Mouse (Mus musculus) gastrocnemius, postnatal 14 days (tissue): ENCODE measurements around the gene Ccr1. TPM values are rescaled to one million over a fixed set of nuclear protein-coding genes. Genes with fewer than 3 reads are reported as not detected.
"Not testable (repeated sequence)": the region's sequence is repeated elsewhere in the genome, so short reads cannot be mapped to it uniquely, and the experiment has no call there.

Source experiments
- DNase-seq: peaks from one replicate; pipeline ENCODE4 v3.0.0; 2021; ENCODE audit warnings: mixed read lengths
- intact Hi-C: fragments of 180-260 bp; cut with DNase I; formaldehyde crosslinking; loops from one replicate; pipeline ENCODE4 v1.15.1; 2025; ENCODE audit warnings: low total_unique reads
- long read RNA-seq, 2 experiments: library from polyadenylated mRNA; stranded (forward); transcript quantifications; one replicate each; pipeline ENCODE4 v2.0.0; 2021
- total RNA-seq, 2 experiments: library from RNA; stranded (reverse); gene quantifications; 2 replicates each; pipeline ENCODE4 v1.2.3; 2021

The Ccr1 gene
- 1 to 10 TPM in 1 of 2 experiments, under 1 TPM in 1; 0.55 to 1.1 TPM for total RNA-seq
- long read RNA-seq, experiment 1: 0 reads
- long read RNA-seq, experiment 2: 0 reads

DNA sequence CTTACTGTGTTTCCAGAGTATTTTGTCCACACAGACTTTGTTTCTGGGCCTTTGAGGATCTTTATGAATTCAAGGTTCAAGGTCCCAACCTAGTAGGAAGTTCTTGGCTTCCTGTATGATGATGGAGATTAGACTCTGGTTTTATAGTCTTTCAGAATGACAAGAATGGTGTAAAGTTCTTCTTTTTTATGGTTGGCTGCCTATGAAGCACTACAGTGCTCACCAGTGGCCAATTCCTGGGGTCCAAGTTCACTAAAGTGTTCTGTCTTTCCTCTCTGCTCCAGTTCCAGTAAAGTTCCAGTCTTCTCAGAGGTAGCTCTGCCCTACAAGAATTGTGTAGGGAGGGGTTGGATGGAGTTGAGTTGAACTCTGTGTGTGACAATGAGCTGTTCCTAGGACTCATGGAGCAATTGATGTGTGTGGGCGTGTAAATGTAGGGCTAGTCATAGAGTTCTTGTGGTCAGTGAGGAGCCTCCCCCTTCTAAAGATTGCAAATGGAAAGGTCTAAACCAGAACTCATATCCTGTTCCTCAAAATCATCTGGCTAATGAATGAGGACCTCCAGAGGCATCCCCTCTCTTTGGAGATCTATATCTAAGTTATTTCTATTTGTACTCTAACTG is at the start of gene Ccr1:
TSS of gene Ccr1 (minus strand) at position 403 of the 623 bp plus-strand sequence.
- DNase-seq: no peak
- intact Hi-C loops: no loop called here

DNA sequence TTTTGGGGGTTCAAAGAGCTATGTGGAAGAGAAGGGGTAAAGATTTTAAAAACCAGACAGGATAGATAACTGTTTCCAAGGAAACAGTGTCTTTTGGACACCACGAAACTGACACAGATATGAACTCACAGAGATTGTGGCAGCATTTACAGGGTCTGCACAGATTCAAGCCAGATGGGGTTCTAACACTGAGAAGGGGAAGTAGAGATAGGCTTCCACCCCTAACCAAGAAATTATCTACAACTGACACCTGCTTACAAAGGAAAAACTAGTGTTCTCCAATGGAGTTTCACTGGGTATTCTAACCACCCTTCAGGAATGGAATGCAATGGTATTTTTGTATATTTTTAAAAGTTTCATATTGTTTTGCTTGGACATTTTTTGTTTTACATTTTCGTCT is 47.6 kb upstream of the Ccr1 start:
- intact Hi-C loops: no loop called here
- no peak for DNase-seq

DNA sequence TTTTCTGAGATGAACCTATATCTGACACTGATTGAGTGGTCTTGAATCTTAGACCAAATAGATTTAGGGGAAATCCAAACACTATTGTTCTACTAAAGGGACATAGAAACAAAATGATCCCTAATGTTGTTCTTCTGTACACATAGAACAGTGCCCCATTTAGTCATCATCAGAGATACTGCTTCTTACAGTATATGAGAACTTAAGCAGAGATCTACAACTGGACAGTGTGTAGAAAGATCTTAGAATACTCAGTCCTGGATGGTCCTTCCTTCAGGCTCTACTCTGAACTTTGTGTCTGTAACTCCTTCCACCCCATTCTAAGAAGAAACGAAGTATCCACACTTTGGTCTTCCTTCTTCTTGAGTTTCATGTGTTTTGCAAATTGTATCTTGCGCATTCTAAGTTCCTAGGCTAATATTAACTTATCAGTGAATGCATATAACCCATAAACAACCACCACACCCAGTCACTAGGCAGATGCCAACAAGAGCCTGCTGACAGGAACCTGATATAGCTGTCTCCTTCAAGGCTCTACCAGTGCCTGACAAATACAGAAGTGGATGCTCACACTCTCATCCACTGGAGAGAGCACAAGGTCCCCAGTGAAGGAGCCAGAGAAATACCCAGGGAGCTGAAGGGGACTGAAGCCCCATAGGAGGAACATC is 46.6 kb upstream of the Ccr1 start:
- intact Hi-C loops: no loop called here
- no peak for DNase-seq

DNA sequence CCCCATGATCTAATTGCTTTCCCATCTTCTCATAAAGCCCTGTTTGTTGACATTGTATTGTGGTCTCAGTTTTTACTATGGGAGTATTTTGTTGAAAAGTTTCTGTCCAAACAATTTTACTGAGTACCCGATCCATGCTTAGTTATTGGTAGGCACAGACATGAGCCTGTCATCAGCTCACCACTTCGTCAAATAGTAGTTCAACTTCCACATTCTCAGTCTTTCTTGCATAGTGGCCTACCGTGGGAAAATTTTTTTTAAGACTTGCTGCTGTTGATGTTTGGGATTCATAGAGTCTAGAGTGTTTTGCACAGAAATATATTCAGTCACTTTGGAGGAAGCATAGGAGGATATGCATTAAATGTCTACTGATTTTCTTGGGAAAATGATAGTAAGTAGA is 44.8 kb upstream of the Ccr1 start:
- intact Hi-C loops: no loop called here
- no peak for DNase-seq

DNA sequence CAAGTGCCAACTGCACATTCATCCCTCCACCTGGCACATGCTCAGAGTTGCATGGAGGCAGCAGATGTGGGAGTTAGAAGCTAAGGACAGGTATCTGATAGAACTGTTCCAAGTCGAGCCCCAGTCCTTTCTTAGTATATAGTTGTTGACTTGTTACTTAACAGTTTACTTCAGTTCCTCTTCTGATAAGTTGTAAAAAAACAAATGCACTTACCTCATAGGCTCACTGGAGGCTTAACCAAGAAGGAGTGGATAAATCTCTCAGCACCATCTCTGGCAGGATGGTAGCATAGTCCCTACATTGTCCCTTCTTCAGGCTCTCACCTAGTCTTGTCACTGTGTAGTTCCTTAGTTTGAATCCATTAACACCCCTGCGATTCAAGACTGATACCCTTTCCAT is 44.2 kb upstream of the Ccr1 start:
- no peak for DNase-seq
- intact Hi-C loops: no loop called here

DNA sequence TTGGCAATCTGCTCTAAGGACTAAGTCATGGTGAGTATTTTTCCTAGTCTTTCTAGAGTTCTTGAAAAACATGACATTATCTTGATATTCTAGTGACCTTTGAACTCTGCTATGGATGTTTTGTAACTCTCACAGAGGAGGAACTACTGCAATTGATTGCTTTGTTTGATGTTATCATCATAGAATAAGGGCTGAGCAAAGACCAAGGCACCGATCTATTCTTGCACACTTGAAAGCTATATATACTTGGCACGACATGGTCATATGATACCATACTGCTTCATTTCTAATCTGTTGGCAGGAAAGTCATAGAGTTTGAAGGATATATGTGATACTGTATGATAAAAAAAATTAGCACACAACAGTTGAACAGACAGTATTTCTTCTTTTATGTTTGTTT is 31.3 kb upstream of the Ccr1 start:
- DNase-seq: no peak
- intact Hi-C loops: no loop called here

DNA sequence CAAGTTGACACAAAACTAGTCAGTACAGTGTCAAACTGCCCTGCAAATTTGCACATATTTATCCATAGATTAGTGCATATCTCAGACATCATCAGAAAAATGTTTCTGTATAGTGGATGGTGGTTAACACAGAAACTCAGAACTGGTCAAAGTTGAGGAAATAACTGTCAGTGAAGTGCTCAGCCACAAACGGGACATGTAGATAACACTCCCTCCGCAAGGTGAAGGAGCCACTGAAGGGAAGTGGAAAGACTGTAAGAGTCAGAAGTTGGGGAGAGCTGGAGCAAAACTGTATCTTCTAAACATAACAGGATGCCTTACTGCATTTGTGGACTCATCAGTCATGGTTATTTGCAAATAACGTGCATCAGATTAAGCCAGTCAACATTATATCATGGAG is 29.2 kb upstream of the Ccr1 start:
- intact Hi-C loops: no loop called here
- DNase-seq: no peak

DNA sequence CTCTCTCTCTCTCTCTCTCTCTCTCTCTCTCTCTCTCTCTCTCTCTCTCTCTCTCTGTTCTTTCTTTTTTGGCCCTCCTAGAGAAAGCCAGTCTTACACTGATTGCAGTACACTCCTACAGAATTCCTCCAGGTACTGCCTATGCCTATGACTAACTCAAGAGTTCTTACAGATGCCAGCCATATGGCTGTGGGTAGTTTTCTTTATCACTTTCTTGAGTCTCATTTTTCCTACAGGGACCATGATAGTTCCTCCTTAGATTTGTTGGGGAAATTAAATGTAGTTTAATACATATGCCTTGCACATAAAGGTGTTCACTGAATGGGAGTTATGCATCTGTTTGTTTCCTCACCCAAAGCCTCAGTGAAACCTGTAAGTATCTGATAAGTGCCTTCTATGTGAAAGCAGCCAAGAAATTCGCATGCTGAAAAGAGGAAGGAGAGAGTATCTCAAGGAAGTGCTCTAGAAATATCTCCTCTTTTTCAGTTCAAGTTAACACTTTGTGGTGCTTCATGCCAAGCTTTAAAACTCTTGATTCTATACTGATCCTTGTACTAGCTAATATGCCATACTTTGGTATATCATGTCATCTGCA is 22.9 kb upstream of the Ccr1 start:
- DNase-seq: no peak
- intact Hi-C loops: no loop called here

DNA sequence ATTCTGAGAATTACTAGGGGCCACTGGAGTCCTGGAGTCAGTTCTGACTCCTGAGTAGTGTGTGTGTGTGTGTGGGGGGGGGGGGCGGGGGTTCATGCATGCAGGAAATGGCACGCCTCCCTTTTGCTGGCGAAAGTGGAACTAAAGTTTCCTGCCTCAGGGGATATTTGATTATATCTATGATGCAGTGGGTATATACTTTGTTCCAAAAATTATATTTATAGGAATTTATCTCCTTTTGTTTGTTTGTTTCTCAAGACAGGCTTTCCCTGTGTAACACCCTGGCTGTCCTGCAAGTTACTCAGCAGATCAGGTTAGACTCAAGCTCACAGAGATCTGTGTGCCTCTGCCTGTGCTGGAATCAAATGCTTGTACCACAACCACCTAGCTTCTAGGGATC is 21.2 kb upstream of the Ccr1 start:
- no peak for DNase-seq
- intact Hi-C loops: no loop called here

DNA sequence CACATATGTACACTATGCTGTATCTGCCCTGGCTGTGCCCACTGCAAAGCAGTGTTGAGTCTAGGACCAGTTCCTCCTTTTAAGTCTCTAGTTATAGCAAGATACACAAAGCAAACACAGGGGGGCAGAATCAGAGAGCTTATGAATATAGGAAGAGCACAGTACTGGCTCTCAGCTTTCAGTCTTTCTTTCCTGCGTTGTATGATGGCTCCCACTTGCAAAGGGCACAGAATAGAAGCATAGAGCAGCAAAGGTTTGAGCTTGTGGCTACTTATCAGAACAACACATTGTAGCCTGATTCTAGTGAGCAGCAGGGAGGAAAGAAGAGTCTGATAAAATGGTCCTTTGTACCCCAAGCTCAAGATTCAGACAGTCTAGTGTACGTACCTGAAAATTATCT is 17.7 kb upstream of the Ccr1 start:
- intact Hi-C loops: no loop called here
- DNase-seq: no peak

DNA sequence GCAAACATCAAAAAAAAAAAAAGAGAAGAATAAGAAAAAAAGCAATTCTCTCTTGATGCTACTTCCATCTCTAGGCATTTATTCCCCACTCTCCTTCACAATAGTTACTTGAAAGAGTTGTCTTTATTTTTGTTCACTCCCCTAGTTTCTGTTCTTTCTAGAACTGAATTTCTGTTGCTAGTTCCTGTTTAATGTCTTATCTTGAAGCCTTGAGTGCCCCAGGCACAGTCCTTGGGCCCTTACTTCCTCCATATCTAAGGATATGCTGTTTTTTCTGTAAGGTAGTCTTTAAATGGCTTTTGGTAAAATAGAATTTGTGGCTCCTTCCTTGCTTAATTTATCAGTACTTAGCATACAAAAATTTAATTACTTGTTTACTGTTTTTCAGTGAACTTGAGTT is 16.5 kb upstream of the Ccr1 start:
- intact Hi-C loops: no loop called here
- DNase-seq: no peak

DNA sequence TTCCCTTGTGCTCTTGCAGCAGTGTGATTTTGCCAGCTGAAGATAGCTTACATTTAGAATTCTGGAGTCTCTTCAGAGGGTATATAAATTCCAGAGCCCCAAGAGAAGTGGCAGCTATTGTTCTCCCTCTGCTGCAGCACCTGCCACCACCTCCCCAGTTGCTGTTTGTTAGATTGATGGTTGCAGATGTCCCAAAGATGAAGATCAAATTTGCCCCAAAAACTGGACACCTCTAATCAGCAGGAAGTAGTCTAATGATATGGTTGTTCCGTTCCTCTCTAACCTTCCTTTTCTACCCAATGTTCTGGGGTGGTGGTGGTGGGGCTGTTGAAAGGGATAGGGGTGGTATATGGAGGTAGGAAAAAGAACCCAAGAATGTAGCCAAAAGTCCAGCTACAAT is 14.2 kb upstream of the Ccr1 start:
- intact Hi-C loops: no loop called here
- no peak for DNase-seq

DNA sequence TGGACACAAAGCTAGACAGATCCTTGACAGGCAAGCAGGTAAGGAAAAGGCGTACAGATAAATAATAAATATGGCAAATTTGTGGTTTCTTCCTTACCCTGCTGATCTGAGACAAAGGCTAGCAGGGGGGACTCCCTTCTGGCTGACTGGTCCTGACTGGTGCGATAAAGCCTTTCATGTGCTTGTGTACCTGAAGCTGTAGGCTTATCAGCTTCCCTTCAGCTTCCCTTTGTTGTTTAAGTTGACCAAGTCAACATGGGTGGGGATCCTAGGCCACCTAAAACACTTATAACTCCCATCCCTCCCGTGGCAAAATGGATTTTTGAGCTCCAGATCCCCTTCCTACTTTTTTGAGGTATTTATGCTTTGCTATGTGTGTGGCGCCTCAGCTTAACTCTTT is 13.4 kb upstream of the Ccr1 start:
- intact Hi-C loops: no loop called here
- no peak for DNase-seq

DNA sequence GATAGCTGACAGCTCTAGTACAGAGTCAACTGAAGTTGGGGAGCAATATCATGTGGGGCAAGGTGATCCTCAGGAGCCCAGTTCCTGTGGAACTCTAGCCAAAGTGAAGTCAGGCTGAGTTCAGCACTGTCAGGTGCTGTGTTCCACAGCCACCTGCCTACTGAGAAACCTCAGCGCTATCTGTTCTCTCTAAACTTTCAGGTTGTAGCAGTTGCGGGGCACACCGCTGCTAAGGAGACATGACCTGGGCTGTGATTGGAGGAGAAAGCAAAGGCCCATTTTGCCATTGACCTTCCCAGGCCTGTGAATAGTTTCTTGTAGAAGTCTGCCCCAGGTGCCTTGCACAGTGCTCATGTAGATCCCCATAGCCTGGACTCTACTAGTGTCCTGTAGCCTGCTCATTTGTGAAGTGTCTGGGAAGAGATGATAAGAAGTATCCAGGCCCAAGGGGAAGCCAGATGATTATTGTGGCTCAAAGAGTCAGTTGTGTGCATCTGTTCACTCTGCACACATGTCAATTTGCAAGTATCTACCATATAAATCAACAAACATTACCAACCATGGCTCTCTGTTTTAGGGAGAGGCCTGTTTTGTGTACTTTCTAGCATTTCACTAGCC is 12.5 kb upstream of the Ccr1 start:
- DNase-seq, intact Hi-C loops: not testable (repeated sequence)

DNA sequence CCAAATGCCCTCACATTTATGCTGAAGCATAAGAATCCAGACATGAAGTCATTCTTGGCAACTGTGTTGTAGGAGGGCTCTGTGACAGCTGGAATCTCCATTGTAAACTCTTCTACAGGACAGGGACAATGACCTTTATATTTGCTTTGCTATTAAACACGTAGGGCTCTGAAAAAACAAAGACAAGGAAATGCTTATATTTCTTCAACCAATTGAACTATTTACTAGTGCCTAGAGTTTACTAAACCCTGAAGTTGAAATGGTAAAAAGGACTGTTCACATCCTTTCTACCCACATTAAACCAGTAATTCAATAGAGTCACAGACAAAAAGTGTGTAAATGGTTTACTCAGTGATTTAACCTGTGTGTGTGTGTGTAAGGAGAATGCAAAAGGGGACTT is 9.8 kb upstream of the Ccr1 start, which contains the start of gene Ccr1l1:
TSS of gene Ccr1l1 (minus strand) at position 101 of the 400 bp plus-strand sequence.
- DNase-seq: no peak
- intact Hi-C loops: no loop called here

DNA sequence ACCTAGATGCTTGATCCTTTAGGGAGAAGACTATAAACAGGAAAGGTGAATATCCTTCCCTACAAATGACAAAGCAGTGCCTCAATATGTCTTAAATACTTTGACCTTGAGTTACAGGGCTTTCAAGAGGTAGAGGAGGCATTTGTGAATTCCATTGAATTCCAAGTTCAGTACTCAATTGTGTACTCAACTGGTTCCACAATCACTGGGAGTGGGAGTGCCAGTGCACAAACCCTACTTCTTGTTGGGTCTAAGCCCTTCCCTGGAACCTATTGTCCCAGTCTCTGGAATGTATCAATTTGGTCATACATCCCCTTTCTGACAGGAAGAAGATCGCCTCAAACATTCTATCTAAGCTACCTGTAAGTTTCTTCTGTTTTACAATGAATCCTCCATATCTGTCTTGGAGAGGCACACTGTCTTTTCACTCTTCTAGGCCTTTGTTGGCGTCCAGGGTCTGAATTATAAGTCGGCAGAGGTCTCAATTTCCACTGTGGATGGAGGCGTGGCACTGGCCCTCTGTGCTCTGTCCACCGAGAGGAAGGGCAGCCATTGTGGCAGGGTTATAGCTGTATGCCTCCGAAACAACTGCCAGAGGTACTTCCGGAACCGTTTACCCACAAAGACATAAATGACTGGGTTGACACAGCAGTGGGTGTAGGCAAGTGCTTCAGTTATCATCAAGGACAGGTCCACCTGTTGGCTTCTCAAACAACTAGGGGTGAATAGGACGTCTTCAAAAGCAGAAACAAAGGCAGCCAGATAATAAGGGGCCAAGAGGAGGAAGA is 8.6 kb upstream of the Ccr1 start:
- DNase-seq: no peak
- intact Hi-C loops: no loop called here

DNA sequence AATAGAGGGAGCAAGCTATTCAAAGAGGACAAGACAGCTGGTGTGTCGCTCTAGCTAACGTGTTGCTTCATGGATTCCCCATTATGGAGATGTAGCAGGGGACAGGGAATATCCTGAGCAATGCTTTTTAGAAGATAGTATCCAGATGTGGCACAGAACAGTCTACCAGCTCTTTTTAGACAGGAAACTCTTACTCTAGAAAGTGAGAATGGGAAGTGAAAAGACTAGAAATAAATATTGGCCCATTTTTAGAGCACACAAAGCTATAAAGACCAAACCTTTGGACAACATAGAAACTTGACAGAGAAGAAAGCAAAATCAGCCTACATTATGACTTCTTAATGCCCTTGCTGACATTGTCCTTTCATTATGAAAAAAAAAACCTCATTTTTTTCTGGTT is 7.1 kb upstream of the Ccr1 start:
- intact Hi-C loops: no loop called here
- DNase-seq: no peak

DNA sequence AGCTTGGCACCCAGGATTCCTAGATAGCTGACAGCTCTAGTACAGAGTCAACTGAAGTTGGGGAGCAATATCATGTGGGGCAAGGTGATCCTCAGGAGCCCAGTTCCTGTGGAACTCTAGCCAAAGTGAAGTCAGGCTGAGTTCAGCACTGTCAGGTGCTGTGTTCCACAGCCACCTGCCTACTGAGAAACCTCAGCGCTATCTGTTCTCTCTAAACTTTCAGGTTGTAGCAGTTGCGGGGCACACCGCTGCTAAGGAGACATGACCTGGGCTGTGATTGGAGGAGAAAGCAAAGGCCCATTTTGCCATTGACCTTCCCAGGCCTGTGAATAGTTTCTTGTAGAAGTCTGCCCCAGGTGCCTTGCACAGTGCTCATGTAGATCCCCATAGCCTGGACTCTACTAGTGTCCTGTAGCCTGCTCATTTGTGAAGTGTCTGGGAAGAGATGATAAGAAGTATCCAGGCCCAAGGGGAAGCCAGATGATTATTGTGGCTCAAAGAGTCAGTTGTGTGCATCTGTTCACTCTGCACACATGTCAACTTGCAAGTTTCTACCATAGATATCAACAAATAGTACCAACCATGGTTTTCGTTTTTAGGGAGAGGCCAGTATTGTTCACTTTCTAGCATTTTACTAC is 1.5 kb downstream of the Ccr1 start:
- intact Hi-C loops, DNase-seq: not testable (repeated sequence)

DNA sequence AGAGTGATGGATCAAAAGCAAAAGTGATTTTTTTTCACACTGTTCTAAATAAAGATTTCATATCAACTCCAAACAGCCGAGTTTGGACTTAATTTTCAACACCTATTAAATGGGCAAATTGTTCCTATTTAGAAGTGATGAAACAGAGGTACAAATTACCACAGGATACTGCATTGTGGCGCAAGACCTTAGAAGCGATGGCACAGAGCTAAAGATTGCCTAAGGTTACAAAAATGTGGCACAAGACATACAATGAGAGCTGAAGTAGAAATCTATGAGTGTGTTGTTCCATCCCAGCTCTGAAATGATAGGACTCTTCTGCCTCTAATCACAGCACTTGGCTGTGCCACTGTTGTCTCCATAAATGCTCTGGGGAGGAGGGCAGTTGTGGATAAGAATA is 3.7 kb downstream of the Ccr1 start:
- intact Hi-C loops: no loop called here
- no peak for DNase-seq

DNA sequence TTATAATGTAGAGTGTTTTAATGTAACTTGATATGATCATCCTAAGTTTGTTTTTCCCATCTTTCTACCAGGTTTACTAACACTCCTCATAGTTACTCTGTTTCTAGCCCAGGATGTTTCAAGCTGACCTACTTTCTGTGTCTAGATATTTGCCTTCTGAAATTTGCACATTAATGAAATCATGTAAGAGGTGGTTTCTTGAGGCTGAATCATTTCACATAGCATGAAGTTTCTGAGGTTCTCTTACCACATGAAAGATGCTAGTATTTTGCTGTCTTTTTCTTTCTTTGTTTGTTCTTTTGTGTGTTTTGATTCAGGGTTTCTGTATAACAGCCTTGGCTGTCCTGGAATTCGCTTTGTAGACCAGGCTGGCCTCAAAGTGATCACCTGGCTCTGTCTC is 8.3 kb downstream of the Ccr1 start:
- DNase-seq: no peak
- intact Hi-C loops: no loop called here
